Mouse (Mus musculus): Measurements from ENCODE around the gene Enc1. TPM values are rescaled to one million over a fixed set of nuclear protein-coding genes. Genes with fewer than 3 reads are reported as not detected.

Enc1 gene
- polyA plus RNA-seq (2017; shearing (Covaris generic)) = 0.32 TPM

GRCm38 (mm10) chr13:97240965-97241786 lies at the start of gene Enc1:
TSS of gene Enc1 (plus strand) at chr13:97241105.

GRCm38 (mm10) chr13:97197932-97198562 lies 42.9 kb upstream of the Enc1 start, which contains the start of gene Hexb:
TSS of gene Hexb (minus strand) at chr13:97198357.

Other genes starting within 250 kb of the Enc1 start
- not detected for gene 1700029F12Rik, start 206.7 kb upstream of the Enc1 start, polyA plus RNA-seq (2017; shearing (Covaris generic))
- gene Fam169a, start 173.8 kb upstream of the Enc1 start, polyA plus RNA-seq (2017; shearing (Covaris generic)) = 0.35 TPM
- gene Gm6169, start 141.9 kb upstream of the Enc1 start, polyA plus RNA-seq (2017; shearing (Covaris generic)) = 5.6 TPM
- gene Gfm2, start 103.2 kb upstream of the Enc1 start, polyA plus RNA-seq (2017; shearing (Covaris generic)) = 50.4 TPM
- gene Nsa2, start 103.2 kb upstream of the Enc1 start, polyA plus RNA-seq (2017; shearing (Covaris generic)) = 103 TPM
- 71.7 TPM for gene Hexb, start 42.7 kb upstream of the Enc1 start, polyA plus RNA-seq (2017; shearing (Covaris generic))